Mouse (Mus musculus) monocyte, adult 5-6 weeks (primary cell): ENCODE data around the gene Gm1043. TPM values are rescaled to one million over a fixed set of nuclear protein-coding genes. Genes with fewer than 3 reads are reported as not detected.

Experiments used
- ATAC-seq: fragments of 153-309, 156-312 bp; replicated peaks from 2 replicates; pipeline ENCODE4 v1.8.0; 2017; ENCODE audit warnings: mild to moderate bottlenecking; ENCODE audit not compliant: low TSS enrichment, insufficient number of reproducible peaks, severe bottlenecking, poor library complexity, low FRiP score
- total RNA-seq: library from RNA; stranded (forward); fragments of 200-1000, 200-491, 200-594 nt; gene quantifications from 3 replicates; pipeline ENCODE4 v1.2.3, GENCODE M21; 2017

Gene Gm1043
- 0.43 to 7.4 TPM (median 1.8 TPM) in 3 replicates for total RNA-seq

- ATAC-seq, result no peak
Measured at GRCm38 (mm10) chr5:37085241-37085640, at the start of gene Gm1043. TSS of gene Gm1043 (plus strand) at chr5:37085370.

GRCm38 (mm10) chr5:37035896-37036295, 49.3 kb upstream of the Gm1043 start:
- ATAC-seq, result no peak

DNA sequence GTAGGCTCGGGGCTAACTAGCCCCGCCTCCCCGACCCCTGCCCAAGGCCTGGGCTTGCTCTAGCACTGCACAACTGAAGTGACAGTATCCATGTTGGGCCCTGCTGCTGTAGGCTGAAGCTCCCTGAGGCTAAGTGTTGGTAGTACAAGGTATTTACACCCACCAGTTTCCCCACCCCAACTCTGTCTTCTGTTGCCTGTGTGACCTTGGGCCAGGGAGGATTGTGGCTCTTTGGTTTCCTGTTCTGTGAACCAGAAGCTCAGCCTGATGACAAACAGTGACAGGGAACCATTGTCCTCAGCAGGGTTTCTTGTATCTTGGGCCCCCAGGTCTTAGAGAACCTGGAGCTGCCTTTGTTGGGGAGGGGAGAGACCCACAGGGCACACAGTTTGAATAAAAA, 48.3 kb upstream of the Gm1043 start:
- ATAC-seq, result no peak

- no peak for ATAC-seq
Measured at GRCm38 (mm10) chr5:37039908-37040307, 45.3 kb upstream of the Gm1043 start.

GRCm38 (mm10) chr5:37040711-37041110, 44.5 kb upstream of the Gm1043 start:
- no peak for ATAC-seq

- no peak for ATAC-seq
Measured at GRCm38 (mm10) chr5:37041651-37042050, 43.5 kb upstream of the Gm1043 start.

- no peak for ATAC-seq
Measured at GRCm38 (mm10) chr5:37042934-37043333, 42.2 kb upstream of the Gm1043 start.

- peak; percentile 29; the same call in 1 of the 2 replicates for ATAC-seq
Measured at GRCm38 (mm10) chr5:37044793-37045192, 40.4 kb upstream of the Gm1043 start.

DNA sequence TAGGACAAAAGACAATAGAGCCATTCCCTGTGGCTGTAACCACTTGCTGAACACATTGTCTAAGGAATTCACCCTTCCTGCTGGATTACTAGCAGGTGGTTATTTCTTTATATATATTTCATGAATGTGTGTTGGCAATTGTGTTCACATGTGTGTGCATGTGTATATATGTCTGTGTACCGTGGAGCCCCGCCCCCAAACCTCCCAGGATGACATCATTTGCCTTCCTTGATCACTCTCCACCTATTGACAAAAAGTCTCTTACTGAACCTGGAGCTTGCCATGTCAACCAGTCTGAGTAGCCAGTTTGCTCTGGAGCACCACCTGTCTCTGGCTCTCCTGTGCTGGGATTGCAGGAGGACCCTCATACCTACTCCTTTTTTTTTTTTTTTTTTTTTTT, 39.6 kb upstream of the Gm1043 start:
- no peak for ATAC-seq

GRCm38 (mm10) chr5:37046791-37047190, 38.4 kb upstream of the Gm1043 start:
- ATAC-seq, result no peak

DNA sequence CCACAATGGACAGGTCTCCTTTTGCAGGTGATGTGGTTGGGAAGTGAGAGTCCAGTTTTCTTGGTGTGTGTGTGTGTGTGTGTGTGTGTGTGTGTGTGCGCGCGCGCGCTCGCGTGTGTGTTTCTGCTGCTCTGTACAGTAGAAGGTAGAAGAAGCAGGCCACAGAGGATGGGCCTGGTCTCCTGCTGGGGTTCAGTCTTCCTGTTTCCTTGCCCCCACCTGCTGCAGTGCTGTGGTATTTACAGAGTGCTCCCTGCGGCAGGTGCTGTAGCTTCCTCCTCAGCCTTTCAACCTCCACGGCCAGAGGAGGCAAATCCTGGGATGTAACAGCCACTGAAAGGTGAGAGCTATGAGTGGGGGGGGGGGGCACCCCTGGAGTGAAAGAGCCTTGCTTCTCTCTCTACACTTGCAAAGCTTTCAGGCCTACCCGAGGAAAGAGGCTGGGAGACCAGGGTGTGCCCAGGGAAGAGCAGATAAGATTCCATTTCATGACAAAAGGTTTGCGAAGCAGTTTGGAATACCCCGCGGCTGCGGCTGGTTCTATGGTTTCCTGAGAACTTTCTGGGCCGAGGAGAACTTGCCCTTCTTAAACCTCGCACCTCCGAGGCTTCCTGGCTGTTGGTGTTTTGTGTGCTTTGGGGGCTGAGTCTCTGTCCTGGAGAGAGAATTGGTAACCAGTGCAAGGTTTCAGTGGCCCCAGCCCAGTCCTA, 37.8 kb upstream of the Gm1043 start:
- no peak for ATAC-seq

- ATAC-seq, result no peak
Measured at GRCm38 (mm10) chr5:37047992-37048391, 37.2 kb upstream of the Gm1043 start.

DNA sequence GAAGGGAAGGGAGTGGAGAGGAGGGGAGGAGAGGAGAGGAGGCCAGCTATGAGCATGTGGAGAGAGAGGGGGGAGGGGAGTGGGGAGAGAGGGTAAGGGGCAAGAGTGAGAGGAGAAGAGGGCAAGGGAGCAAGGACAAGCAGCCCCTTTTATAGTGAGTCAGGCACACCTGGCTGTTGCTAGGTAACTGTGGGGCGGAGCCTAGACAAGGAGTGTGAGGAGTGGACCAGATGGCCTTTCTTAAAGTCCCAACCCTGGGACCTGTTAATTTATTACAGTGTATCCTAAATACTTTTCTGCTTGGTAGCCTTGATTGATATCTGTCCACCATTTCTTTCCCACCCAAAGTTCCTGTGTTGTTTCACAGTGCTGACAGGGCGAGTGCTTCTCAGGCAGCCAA, 36.1 kb upstream of the Gm1043 start:
- ATAC-seq, result no peak

- ATAC-seq, result peak; percentile 48
Measured at GRCm38 (mm10) chr5:37050521-37051373, 34.4 kb upstream of the Gm1043 start.

- ATAC-seq, result no peak
Measured at GRCm38 (mm10) chr5:37051374-37052100, 33.6 kb upstream of the Gm1043 start.

- ATAC-seq, result no peak
Measured at GRCm38 (mm10) chr5:37052846-37053245, 32.3 kb upstream of the Gm1043 start.

GRCm38 (mm10) chr5:37055789-37056188, 29.4 kb upstream of the Gm1043 start:
- no peak for ATAC-seq

DNA sequence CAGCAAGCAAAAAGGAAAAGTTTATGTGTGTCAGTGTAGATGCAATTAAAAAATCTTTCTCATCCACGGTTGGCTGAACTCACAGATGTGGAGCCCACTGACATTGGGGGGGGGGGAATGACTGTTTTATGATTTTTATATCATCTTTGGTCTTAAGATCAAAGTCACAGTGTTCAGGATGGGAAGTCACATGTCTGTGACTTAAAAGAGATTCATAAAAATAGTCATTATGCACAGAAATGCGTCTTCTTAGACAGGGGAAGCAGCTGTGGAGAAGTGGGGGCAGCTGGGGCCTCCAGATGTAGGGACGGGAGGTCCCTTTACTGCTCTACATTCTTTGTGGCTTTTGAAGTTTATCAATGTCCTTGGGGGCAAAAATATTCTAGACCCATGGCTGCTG, 28.7 kb upstream of the Gm1043 start:
- no peak for ATAC-seq

DNA sequence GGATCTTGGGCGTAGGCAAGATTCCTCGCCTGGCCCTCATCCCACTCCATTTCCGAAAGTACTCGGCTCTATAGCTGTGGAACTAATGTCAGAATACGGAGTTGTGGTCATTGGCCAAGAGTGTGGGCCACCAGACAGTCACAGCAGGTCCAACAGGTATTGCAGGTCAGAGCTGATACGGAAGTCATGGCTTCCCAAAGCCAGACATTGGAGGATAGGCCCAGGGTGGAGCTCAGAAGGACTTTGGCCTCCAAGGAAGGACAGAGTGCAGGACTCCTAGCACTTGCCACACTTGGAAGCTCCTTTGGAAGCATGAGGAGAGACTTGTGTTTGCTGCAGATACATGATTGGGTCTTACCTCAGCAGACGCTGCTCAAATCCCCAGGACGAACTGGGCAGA, 23.6 kb upstream of the Gm1043 start:
- ATAC-seq, result no peak
